Mouse (Mus musculus) hindbrain, embryonic 12.5 days (tissue): ENCODE results near the gene Lipk. TPM values are rescaled to one million over a fixed set of nuclear protein-coding genes. Genes with fewer than 3 reads are reported as not detected.

Source experiments
- ATAC-seq: fragments of 200-750 bp; cut with Nextera tagmentation; 2 replicates; pipeline ENCODE4 v1.8.0; 2017; ENCODE audit warnings: moderate TSS enrichment; ENCODE audit not compliant: low FRiP score
- H3K27ac ChIP-seq: fragments of 300-500 bp; sonication (generic); 2 replicates; pipeline ENCODE4 v1.5.1; 2016; ENCODE audit warnings: mild to moderate bottlenecking
- H3K27me3 ChIP-seq: fragments of 300-500 bp; sonication (generic); 2 replicates; pipeline ENCODE4 v1.6.1; 2016; ENCODE audit warnings: mild to moderate bottlenecking
- H3K36me3 ChIP-seq: fragments of 300-500 bp; sonication (generic); 2 replicates; pipeline ENCODE4 v1.6.1; 2016; ENCODE audit warnings: mild to moderate bottlenecking
- H3K4me1 ChIP-seq: fragments of 300-500 bp; sonication (generic); 2 replicates; pipeline ENCODE4 v1.6.1; 2016
- H3K4me2 ChIP-seq: fragments of 300-500 bp; sonication (generic); replicated peaks from 2 replicates; pipeline ENCODE4 v1.6.1; 2016; ENCODE audit warnings: mild to moderate bottlenecking
- H3K4me3 ChIP-seq: fragments of 300-500 bp; sonication (generic); 2 replicates; pipeline ENCODE4 v1.5.1; 2016; ENCODE audit warnings: mild to moderate bottlenecking
- H3K9ac ChIP-seq: fragments of 300-500 bp; sonication (generic); 2 replicates; pipeline ENCODE4 v1.6.1; 2016; ENCODE audit warnings: mild to moderate bottlenecking, moderate library complexity
- H3K9me3 ChIP-seq: fragments of 300-500 bp; sonication (generic); replicated peaks from 2 replicates; pipeline ENCODE4 v1.6.1; 2016; ENCODE audit warnings: mild to moderate bottlenecking
- WGBS: fragments of 180-500 bp; shearing (Covaris S2); methylation state at CpG from one replicate; pipeline ENCODE4 v1.1.7; 2016; 5-methylcytosine and 5-hydroxymethylcytosine counted together
- microRNA-seq: library from miRNA; unstranded; fragments of <30 nt; microRNA quantifications from one replicate; pipeline ENCODE4, GENCODE M21; 2017
- polyA plus RNA-seq: library from polyadenylated mRNA; unstranded; fragments of >200 nt; fragmentation: Nextera tagmentation; extraction: Ambion mirVana; gene quantifications from 2 replicates; pipeline ENCODE4 v1.2.1, GENCODE M21; 2016

The Lipk gene
- polyA plus RNA-seq, 1 experiment from 2014 or later: not detected

GRCm38 (mm10) chr19:34066779-34067472 is 58.8 kb downstream of the Lipk start, which contains the start of gene Lipn:
Gene Lipn, plus strand, starts transcription at chr19:34067358.
- H3K4me3 ChIP-seq: no peak within 1 kb of the TSS
- WGBS: 91% methylated on average over 9 of the region's 9 CpGs
- no peak for ATAC-seq
- H3K27ac ChIP-seq: no peak within 1 kb of the TSS
- H3K4me1 ChIP-seq: no peaks in the 10 kb centered on the region
- no peaks in the 10 kb centered on the region for H3K9me3 ChIP-seq
- H3K9ac ChIP-seq: no peak within 1 kb of the TSS
- H3K4me2 ChIP-seq: no peak within 1 kb of the TSS
- H3K36me3 ChIP-seq: no peaks in the 10 kb centered on the region
- no peaks in the 10 kb centered on the region for H3K27me3 ChIP-seq

GRCm38 (mm10) chr19:34074239-34074638 is 66.1 kb downstream of the Lipk start:
- H3K4me2 ChIP-seq: no peak overlapping the region
- H3K4me3 ChIP-seq: no peak overlapping the region
- H3K27ac ChIP-seq: no peak overlapping the region
- H3K36me3 ChIP-seq: no peaks in the 10 kb centered on the region
- no peaks in the 10 kb centered on the region for H3K27me3 ChIP-seq
- no peaks in the 10 kb centered on the region for H3K4me1 ChIP-seq
- no peak overlapping the region for H3K9ac ChIP-seq
- no peaks in the 10 kb centered on the region for H3K9me3 ChIP-seq
- ATAC-seq: no peak

GRCm38 (mm10) chr19:34078130-34078529 is 70.0 kb downstream of the Lipk start:
- no peak overlapping the region for H3K27ac ChIP-seq
- H3K36me3 ChIP-seq: no peaks in the 10 kb centered on the region
- no peak overlapping the region for H3K4me3 ChIP-seq
- H3K4me1 ChIP-seq: no peaks in the 10 kb centered on the region
- no peaks in the 10 kb centered on the region for H3K9me3 ChIP-seq
- no peak overlapping the region for H3K4me2 ChIP-seq
- 87% methylated on average over 2 of the region's 2 CpGs for WGBS
- no peak overlapping the region for H3K9ac ChIP-seq
- ATAC-seq: no peak
- H3K27me3 ChIP-seq: no peaks in the 10 kb centered on the region

GRCm38 (mm10) chr19:34089011-34089680 is 81.1 kb downstream of the Lipk start:
- Histone ChIP-seq H3K36me3 (no peaks in the 10 kb centered on the region), H3K4me2 (no peak overlapping the region), H3K4me3 (no peak overlapping the region), H3K9ac (no peak overlapping the region), H3K4me1 (no peaks in the 10 kb centered on the region), H3K27ac (no peak overlapping the region), H3K27me3 (no peaks in the 10 kb centered on the region), H3K9me3 (no peaks in the 10 kb centered on the region)
- ATAC-seq: no peak
- WGBS: 84% methylated on average over 3 of the region's 3 CpGs

- Histone ChIP-seq H3K4me3 (no peak overlapping the region), H3K4me2 (no peak overlapping the region), H3K4me1 (no peaks in the 10 kb centered on the region), H3K27me3 (no peaks in the 10 kb centered on the region), H3K9ac (no peak overlapping the region), H3K9me3 (no peaks in the 10 kb centered on the region), H3K27ac (no peak overlapping the region), H3K36me3 (no peaks in the 10 kb centered on the region)
- WGBS: 85% methylated on average over 5 of the region's 5 CpGs
- ATAC-seq: no peak
These were observed 87.3 kb downstream of the Lipk start for GRCm38 (mm10) chr19:34095381-34095780.

GRCm38 (mm10) chr19:34096228-34096627 is 88.1 kb downstream of the Lipk start:
- no peaks in the 10 kb centered on the region for H3K9me3 ChIP-seq
- 88% methylated on average over 1 of the region's 1 CpGs for WGBS
- H3K36me3 ChIP-seq: no peaks in the 10 kb centered on the region
- no peak overlapping the region for H3K9ac ChIP-seq
- no peak overlapping the region for H3K27ac ChIP-seq
- no peaks in the 10 kb centered on the region for H3K4me1 ChIP-seq
- H3K27me3 ChIP-seq: no peaks in the 10 kb centered on the region
- no peak overlapping the region for H3K4me2 ChIP-seq
- ATAC-seq: no peak
- H3K4me3 ChIP-seq: no peak overlapping the region

Small RNAs within 50 kb of the gene (microRNA-seq; reads per million reads assigned to microRNA genes)
- not detected for gene Gm23334

Other genes with a start within 250 kb of the Lipk start
- gene Lipo3, start 246.3 kb upstream of the Lipk start, polyA plus RNA-seq: 13.4 and 13.8 TPM in 2 replicates
- gene Lipo1, start 220.8 kb upstream of the Lipk start, polyA plus RNA-seq: not detected in 2 replicates
- gene Lipf, start 47.1 kb upstream of the Lipk start, polyA plus RNA-seq: not detected in 2 replicates
- not detected in 2 replicates for gene Lipn, start 59.1 kb downstream of the Lipk start, polyA plus RNA-seq
- gene Lipm, start 92.6 kb downstream of the Lipk start, polyA plus RNA-seq: not detected in 2 replicates
- not detected in 2 replicates for gene Ankrd22, start 157.8 kb downstream of the Lipk start, polyA plus RNA-seq
- gene Stambpl1, start 183.9 kb downstream of the Lipk start, polyA plus RNA-seq: 4.0 and 4.9 TPM in 2 replicates
- 45.1 and 90.0 TPM in 2 replicates for gene Acta2, start 247.3 kb downstream of the Lipk start, polyA plus RNA-seq